Mouse (Mus musculus): Measurements from ENCODE around the gene Cd207. TPM values are rescaled to one million over a fixed set of nuclear protein-coding genes. Genes with fewer than 3 reads are reported as not detected.

The Cd207 gene
- polyA plus RNA-seq, 1 experiment from 2014 or later, result 0.22 TPM

- Histone ChIP-seq H3K9me3 (ENCODE audit: control insufficient read depth, low read length) (no peaks in the 10 kb centered on the region), H3K9ac (ENCODE audit: low read length) (no peak overlapping the region), H3K27me3 (ENCODE audit: control insufficient read depth, insufficient read depth, low read length) (peaks cover 98% of the 10 kb centered on the region), H3K27ac (replicated peaks in 1 of 2; ENCODE audit: control insufficient read depth in 1 of 2, insufficient read depth in 1 of 2, low read depth in 2 of 2, low read length in 2 of 2) (no peak overlapping the region), H3K4me3 (ENCODE audit: control insufficient read depth in 1 of 2, insufficient read depth in 1 of 2, low read depth in 1 of 2, low read length in 2 of 2) (peak overlapping the region; percentile 37 to 48), H3K4me2 (ENCODE audit: low read length) (peak overlapping the region; percentile 81), H3K36me3 (ENCODE audit: control insufficient read depth, insufficient read depth, low read length) (no peaks in the 10 kb centered on the region), H3K4me1 (ENCODE audit: control insufficient read depth in 2 of 2, insufficient read depth in 2 of 2, low read length in 2 of 2) (peaks cover 10 to 13% of the 10 kb centered on the region in 2 experiments)
- WGBS, result 3% methylated on average over 45 of the region's 45 CpGs
- no peak for ATAC-seq (ENCODE audit: insufficient number of reproducible peaks, insufficient read depth, low FRiP score, low read depth)
Measured at GRCm38 (mm10) chr6:83711725-83712475, 34.2 kb upstream of the Cd207 start.

- Histone ChIP-seq H3K9me3 (ENCODE audit: control insufficient read depth, low read length) (no peaks in the 10 kb centered on the region), H3K4me3 (ENCODE audit: control insufficient read depth in 1 of 2, insufficient read depth in 1 of 2, low read depth in 1 of 2, low read length in 2 of 2) (peak within 1 kb of the TSS; percentile 37 to 48), H3K9ac (ENCODE audit: low read length) (no peak within 1 kb of the TSS), H3K36me3 (ENCODE audit: control insufficient read depth, insufficient read depth, low read length) (no peaks in the 10 kb centered on the region), H3K4me1 (ENCODE audit: control insufficient read depth in 2 of 2, insufficient read depth in 2 of 2, low read length in 2 of 2) (peaks cover 10 to 13% of the 10 kb centered on the region in 2 experiments), H3K27me3 (ENCODE audit: control insufficient read depth, insufficient read depth, low read length) (peaks cover 98% of the 10 kb centered on the region), H3K27ac (replicated peaks in 1 of 2; ENCODE audit: control insufficient read depth in 1 of 2, insufficient read depth in 1 of 2, low read depth in 2 of 2, low read length in 2 of 2) (no peak within 1 kb of the TSS), H3K4me2 (ENCODE audit: low read length) (peak within 1 kb of the TSS; percentile 81)
- under 1% methylated on average over 46 of the region's 46 CpGs for WGBS
- ATAC-seq (ENCODE audit: insufficient number of reproducible peaks, insufficient read depth, low FRiP score, low read depth), result peak; percentile 67
Measured at GRCm38 (mm10) chr6:83711067-83711675, 33.5 kb upstream of the Cd207 start, which contains the start of gene Vax2. TSS of gene Vax2 (plus strand) at chr6:83711264.

- WGBS, result under 1% methylated on average over 32 of the region's 32 CpGs
- peak; percentile 16; the same call in 1 of the 2 replicates for ATAC-seq (ENCODE audit: insufficient number of reproducible peaks, insufficient read depth, low FRiP score, low read depth)
- Histone ChIP-seq H3K9ac (ENCODE audit: low read length) (no peak overlapping the region), H3K4me3 (ENCODE audit: control insufficient read depth in 1 of 2, insufficient read depth in 1 of 2, low read depth in 1 of 2, low read length in 2 of 2) (peak overlapping the region; percentile 24 to 48), H3K27ac (replicated peaks in 1 of 2; ENCODE audit: control insufficient read depth in 1 of 2, insufficient read depth in 1 of 2, low read depth in 2 of 2, low read length in 2 of 2) (no peak overlapping the region), H3K4me2 (ENCODE audit: low read length) (peak overlapping the region; percentile 81), H3K36me3 (ENCODE audit: control insufficient read depth, insufficient read depth, low read length) (no peaks in the 10 kb centered on the region), H3K9me3 (ENCODE audit: control insufficient read depth, low read length) (no peaks in the 10 kb centered on the region), H3K27me3 (ENCODE audit: control insufficient read depth, insufficient read depth, low read length) (peaks cover 98% of the 10 kb centered on the region), H3K4me1 (ENCODE audit: control insufficient read depth in 2 of 2, insufficient read depth in 2 of 2, low read length in 2 of 2) (peaks cover 10 to 11% of the 10 kb centered on the region in 2 experiments)
Measured at GRCm38 (mm10) chr6:83710361-83711066, 32.9 kb upstream of the Cd207 start.

- H3K9me3 ChIP-seq (ENCODE audit: control insufficient read depth, low read length), result no peaks in the 10 kb centered on the region
- no peak overlapping the region for H3K4me2 ChIP-seq (ENCODE audit: low read length)
- peaks cover 100% of the 10 kb centered on the region for H3K27me3 ChIP-seq (ENCODE audit: control insufficient read depth, insufficient read depth, low read length)
- peaks cover 10 to 11% of the 10 kb centered on the region in 2 experiments for H3K4me1 ChIP-seq (ENCODE audit: control insufficient read depth in 2 of 2, insufficient read depth in 2 of 2, low read length in 2 of 2)
- ATAC-seq (ENCODE audit: insufficient number of reproducible peaks, insufficient read depth, low FRiP score, low read depth), result no peak
- no peaks in the 10 kb centered on the region for H3K36me3 ChIP-seq (ENCODE audit: control insufficient read depth, insufficient read depth, low read length)
- no peak overlapping the region for H3K27ac ChIP-seq (replicated peaks in 1 of 2; ENCODE audit: control insufficient read depth in 1 of 2, insufficient read depth in 1 of 2, low read depth in 2 of 2, low read length in 2 of 2)
- no peak overlapping the region for H3K9ac ChIP-seq (ENCODE audit: low read length)
- no peak overlapping the region for H3K4me3 ChIP-seq (ENCODE audit: control insufficient read depth in 1 of 2, insufficient read depth in 1 of 2, low read depth in 1 of 2, low read length in 2 of 2)
- WGBS, result 5% methylated on average over 6 of the region's 6 CpGs
Measured at GRCm38 (mm10) chr6:83707738-83708510, 30.3 kb upstream of the Cd207 start.

GRCm38 (mm10) chr6:83704701-83705100, 27.0 kb upstream of the Cd207 start:
- no peak overlapping the region for H3K27ac ChIP-seq (replicated peaks in 1 of 2; ENCODE audit: control insufficient read depth in 1 of 2, insufficient read depth in 1 of 2, low read depth in 2 of 2, low read length in 2 of 2)
- no peaks in the 10 kb centered on the region for H3K36me3 ChIP-seq (ENCODE audit: control insufficient read depth, insufficient read depth, low read length)
- H3K4me2 ChIP-seq (ENCODE audit: low read length), result no peak overlapping the region
- 0 out of 4 replicates have a peak, but pooled peaks cover 0 to 4% of the 10 kb centered on the region in 2 experiments for H3K4me1 ChIP-seq (ENCODE audit: control insufficient read depth in 2 of 2, insufficient read depth in 2 of 2, low read length in 2 of 2)
- ATAC-seq (ENCODE audit: insufficient number of reproducible peaks, insufficient read depth, low FRiP score, low read depth), result no peak
- no peaks in the 10 kb centered on the region for H3K9me3 ChIP-seq (ENCODE audit: control insufficient read depth, low read length)
- no peak overlapping the region for H3K4me3 ChIP-seq (ENCODE audit: control insufficient read depth in 1 of 2, insufficient read depth in 1 of 2, low read depth in 1 of 2, low read length in 2 of 2)
- peaks cover 96% of the 10 kb centered on the region for H3K27me3 ChIP-seq (ENCODE audit: control insufficient read depth, insufficient read depth, low read length)
- H3K9ac ChIP-seq (ENCODE audit: low read length), result no peak overlapping the region
- 19% methylated on average over 5 of the region's 5 CpGs for WGBS

- H3K4me3 ChIP-seq (ENCODE audit: control insufficient read depth in 1 of 2, insufficient read depth in 1 of 2, low read depth in 1 of 2, low read length in 2 of 2), result no peak overlapping the region
- no peaks in the 10 kb centered on the region for H3K9me3 ChIP-seq (ENCODE audit: control insufficient read depth, low read length)
- 0 out of 4 replicates have a peak, but pooled peaks cover 0 to 4% of the 10 kb centered on the region in 2 experiments for H3K4me1 ChIP-seq (ENCODE audit: control insufficient read depth in 2 of 2, insufficient read depth in 2 of 2, low read length in 2 of 2)
- no peak overlapping the region for H3K4me2 ChIP-seq (ENCODE audit: low read length)
- 11% methylated on average over 1 of the region's 1 CpGs for WGBS
- H3K27ac ChIP-seq (replicated peaks in 1 of 2; ENCODE audit: control insufficient read depth in 1 of 2, insufficient read depth in 1 of 2, low read depth in 2 of 2, low read length in 2 of 2), result no peak overlapping the region
- H3K27me3 ChIP-seq (ENCODE audit: control insufficient read depth, insufficient read depth, low read length), result peaks cover 96% of the 10 kb centered on the region
- no peaks in the 10 kb centered on the region for H3K36me3 ChIP-seq (ENCODE audit: control insufficient read depth, insufficient read depth, low read length)
- no peak for ATAC-seq (ENCODE audit: insufficient number of reproducible peaks, insufficient read depth, low FRiP score, low read depth)
- H3K9ac ChIP-seq (ENCODE audit: low read length), result no peak overlapping the region
Measured at GRCm38 (mm10) chr6:83704294-83704693, 26.6 kb upstream of the Cd207 start.

GRCm38 (mm10) chr6:83703722-83704078, 26.0 kb upstream of the Cd207 start:
- Histone ChIP-seq H3K4me1 (ENCODE audit: control insufficient read depth in 2 of 2, insufficient read depth in 2 of 2, low read length in 2 of 2) (0 out of 4 replicates have a peak, but pooled peaks cover 0 to 4% of the 10 kb centered on the region in 2 experiments), H3K27ac (replicated peaks in 1 of 2; ENCODE audit: control insufficient read depth in 1 of 2, insufficient read depth in 1 of 2, low read depth in 2 of 2, low read length in 2 of 2) (no peak overlapping the region), H3K9me3 (ENCODE audit: control insufficient read depth, low read length) (no peaks in the 10 kb centered on the region), H3K4me2 (ENCODE audit: low read length) (no peak overlapping the region), H3K27me3 (ENCODE audit: control insufficient read depth, insufficient read depth, low read length) (peaks cover 96% of the 10 kb centered on the region), H3K36me3 (ENCODE audit: control insufficient read depth, insufficient read depth, low read length) (no peaks in the 10 kb centered on the region), H3K9ac (ENCODE audit: low read length) (no peak overlapping the region), H3K4me3 (ENCODE audit: control insufficient read depth in 1 of 2, insufficient read depth in 1 of 2, low read depth in 1 of 2, low read length in 2 of 2) (no peak overlapping the region)
- ATAC-seq (ENCODE audit: insufficient number of reproducible peaks, insufficient read depth, low FRiP score, low read depth), result no peak
- 1% methylated on average over 10 of the region's 10 CpGs for WGBS

All from heart, embryonic 14.5 days (tissue).